Mouse (Mus musculus): ENCODE measurements at regions not wholly inside any gene's neighbourhood (a gene's known extent, or its start where the extent isn't known, plus 50 kb on each side); places are given as distances from the start of the nearest gene placed in this dataset.
A peak's percentile ranks its signal among the peaks of the same experiment; 100 is the strongest.

GRCm38 (mm10) chr5:52092273-52092672, 98.0 kb downstream of the Dhx15 start:
- WGBS: 93% methylated on average over 4 of the region's 4 CpGs
- Histone ChIP-seq H3K27ac (replicated peaks; ENCODE audit: low read depth, low read length) (no peak overlapping the region), H3K4me3 (replicated peaks; ENCODE audit: low read depth, low read length) (no peak overlapping the region), H3K9me3 (ENCODE audit: control insufficient read depth, low read length) (no peaks in the 10 kb centered on the region), H3K27me3 (ENCODE audit: control insufficient read depth, insufficient read depth, low read length) (no peaks in the 10 kb centered on the region), H3K36me3 (ENCODE audit: control insufficient read depth, insufficient read depth, low read length) (no peaks in the 10 kb centered on the region), H3K4me1 (ENCODE audit: control insufficient read depth, insufficient read depth, low read length) (no peaks in the 10 kb centered on the region), H3K4me2 (ENCODE audit: low read length) (no peak overlapping the region), H3K9ac (replicated peaks; ENCODE audit: low read length) (no peak overlapping the region)
- DNase-seq (no peak), ATAC-seq (ENCODE audit: low FRiP score, low TSS enrichment) (no peak)

- no peak for ATAC-seq (ENCODE audit: low FRiP score, low TSS enrichment)
These were observed 102.2 kb downstream of the Dhx15 start for GRCm38 (mm10) chr5:52088131-52088530.

GRCm38 (mm10) chr5:52086766-52087429, 103.4 kb downstream of the Dhx15 start:
- no peak overlapping the region for H3K9ac ChIP-seq (replicated peaks; ENCODE audit: low read length)
- H3K4me3 ChIP-seq (replicated peaks; ENCODE audit: low read depth, low read length): no peak overlapping the region
- no peaks in the 10 kb centered on the region for H3K9me3 ChIP-seq (ENCODE audit: control insufficient read depth, low read length)
- DNase-seq: no peak
- no peaks in the 10 kb centered on the region for H3K27me3 ChIP-seq (ENCODE audit: control insufficient read depth, insufficient read depth, low read length)
- no peaks in the 10 kb centered on the region for H3K4me1 ChIP-seq (ENCODE audit: control insufficient read depth, insufficient read depth, low read length)
- no peak overlapping the region for H3K27ac ChIP-seq (replicated peaks; ENCODE audit: low read depth, low read length)
- H3K36me3 ChIP-seq (ENCODE audit: control insufficient read depth, insufficient read depth, low read length): no peaks in the 10 kb centered on the region
- H3K4me2 ChIP-seq (ENCODE audit: low read length): no peak overlapping the region
- ATAC-seq (ENCODE audit: low FRiP score, low TSS enrichment): no peak
- WGBS: 66% methylated on average over 7 of the region's 7 CpGs

More at GRCm38 (mm10) chr5:52088131-52088530, 102.2 kb downstream of the Dhx15 start:
- H3K4me2 ChIP-seq (ENCODE audit: low read length): no peak overlapping the region
- no peak overlapping the region for H3K9ac ChIP-seq (replicated peaks; ENCODE audit: low read length)
- H3K4me1 ChIP-seq (ENCODE audit: control insufficient read depth, insufficient read depth, low read length): no peaks in the 10 kb centered on the region
- DNase-seq: no peak
- WGBS: 65% methylated on average over 10 of the region's 10 CpGs
- no peaks in the 10 kb centered on the region for H3K27me3 ChIP-seq (ENCODE audit: control insufficient read depth, insufficient read depth, low read length)
- no peak overlapping the region for H3K27ac ChIP-seq (replicated peaks; ENCODE audit: low read depth, low read length)
- H3K9me3 ChIP-seq (ENCODE audit: control insufficient read depth, low read length): no peaks in the 10 kb centered on the region
- no peak overlapping the region for H3K4me3 ChIP-seq (replicated peaks; ENCODE audit: low read depth, low read length)
- H3K36me3 ChIP-seq (ENCODE audit: control insufficient read depth, insufficient read depth, low read length): no peaks in the 10 kb centered on the region

- DNase-seq: no peak
- Histone ChIP-seq H3K4me2 (ENCODE audit: low read length) (no peak overlapping the region), H3K27me3 (ENCODE audit: control insufficient read depth, insufficient read depth, low read length) (no peaks in the 10 kb centered on the region), H3K27ac (replicated peaks; ENCODE audit: low read depth, low read length) (no peak overlapping the region), H3K9ac (replicated peaks; ENCODE audit: low read length) (no peak overlapping the region), H3K9me3 (ENCODE audit: control insufficient read depth, low read length) (no peaks in the 10 kb centered on the region), H3K36me3 (ENCODE audit: control insufficient read depth, insufficient read depth, low read length) (no peaks in the 10 kb centered on the region), H3K4me1 (ENCODE audit: control insufficient read depth, insufficient read depth, low read length) (no peaks in the 10 kb centered on the region), H3K4me3 (replicated peaks; ENCODE audit: low read depth, low read length) (no peak overlapping the region)
- ATAC-seq (ENCODE audit: low FRiP score, low TSS enrichment): no peak
- WGBS: 91% methylated on average over 4 of the region's 4 CpGs
These were observed 110.0 kb downstream of the Dhx15 start for GRCm38 (mm10) chr5:52080268-52080667.

GRCm38 (mm10) chr5:52077696-52078095, 112.6 kb downstream of the Dhx15 start:
- no peaks in the 10 kb centered on the region for H3K9me3 ChIP-seq (ENCODE audit: control insufficient read depth, low read length)
- H3K4me1 ChIP-seq (ENCODE audit: control insufficient read depth, insufficient read depth, low read length): no peaks in the 10 kb centered on the region
- no peak overlapping the region for H3K4me2 ChIP-seq (ENCODE audit: low read length)
- H3K27ac ChIP-seq (replicated peaks; ENCODE audit: low read depth, low read length): no peak overlapping the region
- H3K27me3 ChIP-seq (ENCODE audit: control insufficient read depth, insufficient read depth, low read length): no peaks in the 10 kb centered on the region
- DNase-seq (no peak), ATAC-seq (ENCODE audit: low FRiP score, low TSS enrichment) (no peak)
- no peak overlapping the region for H3K9ac ChIP-seq (replicated peaks; ENCODE audit: low read length)
- no peaks in the 10 kb centered on the region for H3K36me3 ChIP-seq (ENCODE audit: control insufficient read depth, insufficient read depth, low read length)
- no peak overlapping the region for H3K4me3 ChIP-seq (replicated peaks; ENCODE audit: low read depth, low read length)
- 90% methylated on average over 3 of the region's 3 CpGs for WGBS

GRCm38 (mm10) chr5:52075096-52075495, 115.2 kb downstream of the Dhx15 start:
- H3K27ac ChIP-seq (replicated peaks; ENCODE audit: low read depth, low read length): no peak overlapping the region
- no peak overlapping the region for H3K4me3 ChIP-seq (replicated peaks; ENCODE audit: low read depth, low read length)
- no peak overlapping the region for H3K9ac ChIP-seq (replicated peaks; ENCODE audit: low read length)
- H3K36me3 ChIP-seq (ENCODE audit: control insufficient read depth, insufficient read depth, low read length): no peaks in the 10 kb centered on the region
- ATAC-seq (ENCODE audit: low FRiP score, low TSS enrichment): no peak
- H3K4me2 ChIP-seq (ENCODE audit: low read length): no peak overlapping the region
- no peaks in the 10 kb centered on the region for H3K9me3 ChIP-seq (ENCODE audit: control insufficient read depth, low read length)
- no peaks in the 10 kb centered on the region for H3K4me1 ChIP-seq (ENCODE audit: control insufficient read depth, insufficient read depth, low read length)
- no peaks in the 10 kb centered on the region for H3K27me3 ChIP-seq (ENCODE audit: control insufficient read depth, insufficient read depth, low read length)
- DNase-seq: no peak
- WGBS: 92% methylated on average over 2 of the region's 2 CpGs

GRCm38 (mm10) chr5:52064804-52065451, 125.4 kb downstream of the Dhx15 start:
- DNase-seq (peak; percentile 93), ATAC-seq (ENCODE audit: low FRiP score, low TSS enrichment) (peak; percentile 84; the same call in 1 of the 2 replicates)
- no peaks in the 10 kb centered on the region for H3K27me3 ChIP-seq (ENCODE audit: control insufficient read depth, insufficient read depth, low read length)
- no peak overlapping the region for H3K9ac ChIP-seq (replicated peaks; ENCODE audit: low read length)
- H3K4me3 ChIP-seq (replicated peaks; ENCODE audit: low read depth, low read length): no peak overlapping the region
- H3K36me3 ChIP-seq (ENCODE audit: control insufficient read depth, insufficient read depth, low read length): no peaks in the 10 kb centered on the region
- H3K4me1 ChIP-seq (ENCODE audit: control insufficient read depth, insufficient read depth, low read length): no peaks in the 10 kb centered on the region
- 38% methylated on average over 16 of the region's 16 CpGs for WGBS
- no peak overlapping the region for H3K27ac ChIP-seq (replicated peaks; ENCODE audit: low read depth, low read length)
- no peak overlapping the region for H3K4me2 ChIP-seq (ENCODE audit: low read length)
- no peaks in the 10 kb centered on the region for H3K9me3 ChIP-seq (ENCODE audit: control insufficient read depth, low read length)

- 95% methylated on average over 4 of the region's 4 CpGs for WGBS
- H3K9me3 ChIP-seq (ENCODE audit: control insufficient read depth, low read length): no peaks in the 10 kb centered on the region
- ATAC-seq (ENCODE audit: low FRiP score, low TSS enrichment) (no peak), DNase-seq (no peak)
- no peak overlapping the region for H3K27ac ChIP-seq (replicated peaks; ENCODE audit: low read depth, low read length)
- no peaks in the 10 kb centered on the region for H3K36me3 ChIP-seq (ENCODE audit: control insufficient read depth, insufficient read depth, low read length)
- H3K9ac ChIP-seq (replicated peaks; ENCODE audit: low read length): no peak overlapping the region
- H3K27me3 ChIP-seq (ENCODE audit: control insufficient read depth, insufficient read depth, low read length): no peaks in the 10 kb centered on the region
- H3K4me1 ChIP-seq (ENCODE audit: control insufficient read depth, insufficient read depth, low read length): no peaks in the 10 kb centered on the region
- H3K4me3 ChIP-seq (replicated peaks; ENCODE audit: low read depth, low read length): no peak overlapping the region
- H3K4me2 ChIP-seq (ENCODE audit: low read length): no peak overlapping the region
These were observed 128.1 kb downstream of the Dhx15 start for GRCm38 (mm10) chr5:52062214-52062613.

- H3K4me2 ChIP-seq (ENCODE audit: low read length): no peak overlapping the region
These were observed 129.1 kb downstream of the Dhx15 start for GRCm38 (mm10) chr5:52061226-52061625.

More at GRCm38 (mm10) chr5:52061226-52061625, 129.1 kb downstream of the Dhx15 start:
- no peak for DNase-seq
- H3K4me1 ChIP-seq (ENCODE audit: control insufficient read depth, insufficient read depth, low read length): no peaks in the 10 kb centered on the region
- H3K27me3 ChIP-seq (ENCODE audit: control insufficient read depth, insufficient read depth, low read length): no peaks in the 10 kb centered on the region
- no peak overlapping the region for H3K4me3 ChIP-seq (replicated peaks; ENCODE audit: low read depth, low read length)
- no peak overlapping the region for H3K27ac ChIP-seq (replicated peaks; ENCODE audit: low read depth, low read length)
- H3K36me3 ChIP-seq (ENCODE audit: control insufficient read depth, insufficient read depth, low read length): no peaks in the 10 kb centered on the region
- H3K9ac ChIP-seq (replicated peaks; ENCODE audit: low read length): no peak overlapping the region
- no peaks in the 10 kb centered on the region for H3K9me3 ChIP-seq (ENCODE audit: control insufficient read depth, low read length)
- 70% methylated on average over 6 of the region's 6 CpGs for WGBS
- ATAC-seq (ENCODE audit: low FRiP score, low TSS enrichment): no peak
